Mouse (Mus musculus) lung, postnatal 0 days (tissue): ENCODE data around the gene Trpv4.

Experiments
- CTCF ChIP-seq: IDR thresholded peaks from 2 replicates; pipeline ENCODE4 v1.5.1; 2016; ENCODE audit warnings: antibody characterized with exemption, mild to moderate bottlenecking
- EP300 ChIP-seq: IDR thresholded peaks from 2 replicates; pipeline ENCODE4 v1.6.1; 2016; ENCODE audit warnings: antibody characterized with exemption, mild to moderate bottlenecking, control low read depth

- TF ChIP-seq CTCF (no peak), EP300 (no peak)
These were observed 69.2 kb downstream of the Trpv4 start for GRCm38 (mm10) chr5:114589026-114589425.
